ENCODE assay signal across 9 mouse cellular contexts in genomic region chr12:86989890-86990754, GRCm38 (mm10). TPM values are rescaled to one million over a fixed set of nuclear protein-coding genes. Genes with fewer than 3 reads are reported as not detected.
DNase-seq lines count a peak whose midpoint lies in the region; ATAC-seq lines count a peak whose summit lies in the region.
"Had no signal": no experiment of that assay in that cellular context is flagged by ENCODE, and none has a peak within 500 bp of the region (broad histone marks: within the 10 kb centered on the region; RNA-seq: fewer than 3 reads in every experiment).

Gene Zdhhc22 (minus strand): TSS chr12:86990430.

- H3K4me2 ChIP-seq in limb, embryonic 11.5 days (ENCODE audit: low read depth, severe bottlenecking), result peak within 1 kb of the TSS; percentile 27; the same call in 1 of the 2 replicates
- H3K4me2 ChIP-seq in neural tube, embryonic 13.5 days, result peak within 1 kb of the TSS; percentile 75

- peak; percentile 50 for ATAC-seq in limb, embryonic 11.5 days (ENCODE audit: insufficient number of reproducible peaks, low FRiP score, low TSS enrichment, low read depth)
- peak; percentile 81 for ATAC-seq in neural tube, embryonic 13.5 days (ENCODE audit: low read depth)

- peak within 1 kb of the TSS; percentile 15; the same call in 1 of the 2 replicates for H3K4me3 ChIP-seq in limb, embryonic 11.5 days (ENCODE audit: low read depth, low read length)
- peak within 1 kb of the TSS; percentile 57 for H3K4me3 ChIP-seq in neural tube, embryonic 13.5 days

- H3K9ac ChIP-seq in limb, embryonic 11.5 days (ENCODE audit: low read length), result no peak within 1 kb of the TSS
- H3K9ac ChIP-seq in neural tube, embryonic 13.5 days, result peak within 1 kb of the TSS; percentile 81

- H3K27me3 ChIP-seq in limb, embryonic 11.5 days (ENCODE audit: control insufficient read depth, insufficient read depth, low read length), result peaks cover 51% of the 10 kb centered on the region
- peaks cover 78% of the 10 kb centered on the region for H3K27me3 ChIP-seq in neural tube, embryonic 13.5 days

- no peaks in the 10 kb centered on the region for H3K9me3 ChIP-seq in limb, embryonic 11.5 days (ENCODE audit: control insufficient read depth, low read length)
- no peaks in the 10 kb centered on the region for H3K9me3 ChIP-seq in neural tube, embryonic 13.5 days

- no peaks in the 10 kb centered on the region for H3K4me1 ChIP-seq in limb, embryonic 11.5 days (ENCODE audit: control insufficient read depth, insufficient read depth, low read length)
- H3K4me1 ChIP-seq in neural tube, embryonic 13.5 days (replicated peaks), result peaks cover 21% of the 10 kb centered on the region

- H3K36me3 ChIP-seq in limb, embryonic 11.5 days (ENCODE audit: control insufficient read depth, insufficient read depth, low read length), result no peaks in the 10 kb centered on the region
- no peaks in the 10 kb centered on the region for H3K36me3 ChIP-seq in neural tube, embryonic 13.5 days

- no peak within 1 kb of the TSS for H3K27ac ChIP-seq in limb, embryonic 11.5 days (replicated peaks; ENCODE audit: low read depth, low read length)
- H3K27ac ChIP-seq in neural tube, embryonic 13.5 days (replicated peaks), result peak within 1 kb of the TSS; percentile 64
- H3K27ac ChIP-seq: macrophage had no signal

- intact Hi-C loops in heart, postnatal 36 days (cut with DNase I), result no loop called here

- no peak for DNase-seq in layer of hippocampus, adult 8-10 months (ENCODE audit: low spot score in 2 of 2)
- DNase-seq in layer of hippocampus, adult 9-10 months (ENCODE audit: low spot score), result no peak
- DNase-seq in adrenal gland, adult 2 months, result peak; percentile 46
- DNase-seq in embryo, embryonic 10.5 days (ENCODE audit: low spot score), result peak; percentile 67
- DNase-seq in heart, postnatal 36 days, result peak; percentile 28 to 32
- DNase-seq in limb, embryonic 11.5 days (ENCODE audit: low spot score), result peak; percentile 78
- DNase-seq in urinary bladder, postnatal 36 days (ENCODE audit: low spot score in 2 of 2), result no peak

- WGBS in limb, embryonic 11.5 days, result under 1% methylated on average over 60 of the region's 68 CpGs
- under 1% methylated on average over 54 of the region's 68 CpGs for WGBS in neural tube, embryonic 13.5 days

RNA-seq across cellular contexts. Expression of gene Zdhhc22, which starts in this region (rescaled TPM):
- 10 to 100 TPM; 12.3 to 18.3 (median 13.7) TPM for total RNA-seq in layer of hippocampus, adult 8-10 months (2022)
- 1 to 10 TPM; 1.2 to 1.4 TPM for total RNA-seq in adrenal gland, adult 2 months (2021)
- polyA plus RNA-seq in adrenal gland, adult 2 months (2012; rRNA removed), result 3.1 and 5.2 TPM in 2 replicates
- not detected for total RNA-seq in heart, postnatal 36 days (2021)
- polyA plus RNA-seq in limb, embryonic 11.5 days (2014; fragmentation: Nextera tagmentation; extraction: Ambion mirVana), result 0.05 TPM in 1 of 2 replicates, not detected in the other
- 17.1 and 23.5 TPM in 2 replicates for polyA plus RNA-seq in neural tube, embryonic 13.5 days (2015; fragmentation: Nextera tagmentation; extraction: Ambion mirVana)
- polyA plus RNA-seq: macrophage had no signal

Comparison
In these comparisons a context has a peak if more than half of its experiments do, and no peak if none do; other contexts are left out.
1. RNA of gene Zdhhc22 (total RNA-seq): 12.3 to 18.3 TPM in layer of hippocampus, adult 8-10 months; 1.2 to 1.4 TPM in adrenal gland, adult 2 months and not detected in heart, postnatal 36 days; every median in the first group is over 4 times any median in the second.
2. Peak in DNase-seq in heart, postnatal 36 days; RNA of the gene not detected or under 1 TPM.
3. Peak in DNase-seq, ATAC-seq, H3K4me3 ChIP-seq and H3K4me2 ChIP-seq in limb, embryonic 11.5 days; RNA of the gene not detected or under 1 TPM.
4. DNase-seq: peak in adrenal gland, adult 2 months (single experiment) and embryo, embryonic 10.5 days (single experiment); none in layer of hippocampus, adult 8-10 months (0 of 2), layer of hippocampus, adult 9-10 months (single experiment) and urinary bladder, postnatal 36 days (0 of 2).